Mouse (Mus musculus) C2C12 (cell line): ENCODE data around the gene Ly6g.

Experiments
- CEBPB ChIP-seq: IDR thresholded peaks from one replicate; pipeline ENCODE4 v1.6.1; 2011; ENCODE audit warnings: low read depth, mild to moderate bottlenecking, control low read depth, moderate library complexity
- CTCF ChIP-seq: IDR thresholded peaks from one replicate; pipeline ENCODE4 v1.5.1; 2011; ENCODE audit not compliant: control insufficient read depth, insufficient read depth, insufficient read length
- USF1 ChIP-seq: IDR thresholded peaks from one replicate; pipeline ENCODE4 v1.6.1; 2011; ENCODE audit warnings: low read depth, mild to moderate bottlenecking, control low read depth, moderate library complexity

DNA sequence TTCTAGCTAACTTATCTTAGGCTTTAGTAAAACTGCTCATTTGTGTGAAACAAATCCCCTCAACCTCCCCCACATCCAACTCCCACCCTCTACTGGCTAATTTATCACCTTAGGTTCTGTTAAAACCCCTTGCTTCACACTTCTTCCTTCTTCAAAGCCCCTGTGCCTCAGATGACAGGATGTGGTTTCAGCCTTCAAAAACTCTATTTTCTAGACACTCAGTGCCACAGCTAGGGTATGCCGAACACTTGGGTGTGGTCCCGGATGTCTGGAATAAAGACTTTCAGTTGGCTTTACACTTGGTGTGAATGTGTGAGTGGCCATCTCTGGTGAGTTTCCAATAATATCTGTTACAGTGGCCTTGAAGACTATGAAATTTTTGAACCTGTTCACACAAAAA lies 38.5 kb upstream of the Ly6g start:
- no peak for TF ChIP-seq CEBPB
- no peak for TF ChIP-seq CTCF
- no peak for TF ChIP-seq USF1
